Comparison of ENCODE assay signal across 22 mouse cellular contexts in genomic region chr4:39474291-39474690, GRCm38 (mm10). TPM values are rescaled to one million over a fixed set of nuclear protein-coding genes. Genes with fewer than 3 reads are reported as not detected.
"Had no signal": no experiment of that assay in that cellular context is flagged by ENCODE, and none has a peak within 500 bp of the region (broad histone marks: within the 10 kb centered on the region; RNA-seq: fewer than 3 reads in every experiment).

No protein-coding gene starts in this region.

- H3K36me3 ChIP-seq: liver, embryonic 12.5 days; midbrain, embryonic 10.5 days; midbrain, embryonic 13.5 days; midbrain, embryonic 15.5 days; stomach, embryonic 15.5 days had no signal

- H3K4me2 ChIP-seq: liver, embryonic 12.5 days; lung, embryonic 14.5 days; midbrain, embryonic 13.5 days; midbrain, embryonic 15.5 days; stomach, embryonic 15.5 days had no signal

- ATAC-seq: liver, embryonic 12.5 days; midbrain, embryonic 13.5 days; midbrain, embryonic 15.5 days had no signal

- H3K27ac ChIP-seq: liver, embryonic 12.5 days; liver, embryonic 14.5 days; midbrain, embryonic 10.5 days; midbrain, embryonic 13.5 days; midbrain, embryonic 15.5 days; stomach, embryonic 15.5 days; stomach, postnatal 0 days had no signal

- H3K4me1 ChIP-seq: liver, embryonic 12.5 days; midbrain, embryonic 10.5 days; midbrain, embryonic 13.5 days; midbrain, embryonic 15.5 days; stomach, embryonic 15.5 days had no signal

- H3K9me3 ChIP-seq: liver, embryonic 12.5 days; midbrain, embryonic 10.5 days; midbrain, embryonic 13.5 days; midbrain, embryonic 15.5 days; stomach, embryonic 15.5 days had no signal

- DNase-seq: lung, adult 18-20 months; lung, embryonic 14.5 days; lung, postnatal 10 days; lung, postnatal 4 days; retina, postnatal 1 day; right cerebral cortex, adult 18-20 months; right cerebral cortex, postnatal 25 days; thymus, adult 2 months; thymus, postnatal 25 days; thymus, postnatal 4 days had no signal

- H3K4me3 ChIP-seq: liver, embryonic 12.5 days; midbrain, embryonic 10.5 days; midbrain, embryonic 13.5 days; midbrain, embryonic 15.5 days; stomach, embryonic 15.5 days had no signal

- H3K27me3 ChIP-seq: liver, embryonic 12.5 days; midbrain, embryonic 13.5 days; midbrain, embryonic 15.5 days; stomach, embryonic 15.5 days had no signal

- H3K9ac ChIP-seq: liver, embryonic 12.5 days; liver, embryonic 14.5 days; lung, embryonic 14.5 days; midbrain, embryonic 13.5 days; midbrain, embryonic 15.5 days; stomach, embryonic 15.5 days had no signal

RNA-seq across cellular contexts. Expression of gene 1700009N14Rik, which starts 24.2 kb away (rescaled TPM):
- polyA plus RNA-seq: liver, embryonic 12.5 days; liver, embryonic 14.5 days; liver, embryonic 16.5 days; lung, embryonic 14.5 days; lung, embryonic 16.5 days; midbrain, embryonic 10.5 days; midbrain, embryonic 13.5 days; midbrain, embryonic 15.5 days; midbrain, postnatal 0 days; neural tube, embryonic 11.5 days; spleen, adult 2 months had no signal
